In genomic region chr17:48300861-48301260, GRCm38 (mm10) we compare ENCODE assay signal across 11 mouse cellular contexts. TPM values are rescaled to one million over a fixed set of nuclear protein-coding genes. Genes with fewer than 3 reads are reported as not detected.
DNase-seq lines count a peak whose midpoint lies in the region; ATAC-seq and TF ChIP-seq lines count a peak whose summit lies in the region.
"Had no signal": no experiment of that assay in that cellular context is flagged by ENCODE, and none has a peak within 500 bp of the region (broad histone marks: within the 10 kb centered on the region; RNA-seq: fewer than 3 reads in every experiment).

No protein-coding gene starts in this region.

- 66% methylated on average over 9 of the region's 9 CpGs for WGBS in heart, embryonic 15.5 days
- WGBS in liver, embryonic 16.5 days (ENCODE audit: insufficient replicate concordance): 17% methylated on average over 9 of the region's 9 CpGs
- WGBS in thymus, adult 2 months: 4% methylated on average over 9 of the region's 9 CpGs

- H3K36me3 ChIP-seq in heart, embryonic 15.5 days: no peaks in the 10 kb centered on the region
- no peaks in the 10 kb centered on the region; the same call in 1 of the 2 replicates for H3K36me3 ChIP-seq in liver, embryonic 16.5 days (ENCODE audit: control insufficient read depth, insufficient read depth)
- peaks cover 7% of the 10 kb centered on the region; the same call in 1 of the 2 replicates for H3K36me3 ChIP-seq in thymus, adult 2 months (ENCODE audit: control insufficient read depth, insufficient read depth, low read length)

- H3K4me1 ChIP-seq in heart, embryonic 15.5 days (replicated peaks): no peaks in the 10 kb centered on the region
- H3K4me1 ChIP-seq in liver, embryonic 16.5 days (ENCODE audit: control insufficient read depth, low read depth, low read length): peaks cover 34% of the 10 kb centered on the region
- peaks cover 48% of the 10 kb centered on the region for H3K4me1 ChIP-seq in thymus, adult 2 months (replicated peaks; ENCODE audit: control insufficient read depth, insufficient read depth, low read length)

- H3K27me3 ChIP-seq in heart, embryonic 15.5 days: no peaks in the 10 kb centered on the region
- no peaks in the 10 kb centered on the region for H3K27me3 ChIP-seq in liver, embryonic 16.5 days (ENCODE audit: control insufficient read depth, insufficient read depth, low read depth, low read length)
- H3K27me3 ChIP-seq in thymus, adult 2 months (ENCODE audit: control insufficient read depth, insufficient read depth, low read length): no peaks in the 10 kb centered on the region

- intact Hi-C loops in heart, postnatal 14 days (cut with DNase I): no loop called here

- no peak overlapping the region for H3K27ac ChIP-seq in heart, embryonic 15.5 days
- H3K27ac ChIP-seq in liver, embryonic 16.5 days (ENCODE audit: low read length): peak overlapping the region; percentile 90
- H3K27ac ChIP-seq in thymus, adult 2 months (ENCODE audit: control insufficient read depth, insufficient read depth, low read length): peak overlapping the region; percentile 94

- peak overlapping the region; percentile 10; the same call in 1 of the 2 replicates for H3K4me3 ChIP-seq in heart, embryonic 15.5 days
- H3K4me3 ChIP-seq in liver, embryonic 16.5 days (ENCODE audit: low read depth, low read length): peak overlapping the region; percentile 67
- H3K4me3 ChIP-seq in thymus, adult 2 months (ENCODE audit: control insufficient read depth, insufficient read depth, low read length): peak overlapping the region; percentile 95

- no peak for TF ChIP-seq POLR2A in thymus, adult 2 months (IDR thresholded peaks at IDR 0.05; ENCODE audit: control insufficient read depth, extremely low read depth, insufficient read depth, low read length, poor library complexity)

- no peak for TF ChIP-seq CTCF in thymus, adult 2 months (IDR thresholded peaks at IDR 0.05; ENCODE audit: borderline replicate concordance, control insufficient read depth, extremely low read depth, insufficient read depth, low read length, poor library complexity)

- peak overlapping the region; percentile 2; the same call in 1 of the 2 replicates for H3K4me2 ChIP-seq in heart, embryonic 15.5 days
- peak overlapping the region; percentile 73 for H3K4me2 ChIP-seq in liver, embryonic 16.5 days (ENCODE audit: low read depth, low read length)
- H3K4me2 ChIP-seq: midbrain, embryonic 11.5 days had no signal

- ATAC-seq in heart, embryonic 15.5 days (replicated peaks; ENCODE audit: insufficient number of reproducible peaks, insufficient read depth, low FRiP score, low read depth): no peak
- ATAC-seq in activated CD4-positive, CD25-positive, alpha-beta regulatory T cell, adult 4 months: peak; percentile 75
- 0 out of 2 replicates have a peak, but pooled peaks have one; percentile 19 for ATAC-seq in liver, embryonic 16.5 days (ENCODE audit: low read depth)
- no peak for ATAC-seq in frontal cortex, adult (ENCODE audit: low TSS enrichment)

- no peak overlapping the region for H3K9ac ChIP-seq in heart, embryonic 15.5 days
- peak overlapping the region; percentile 70 for H3K9ac ChIP-seq in liver, embryonic 16.5 days (ENCODE audit: low read depth, low read length)

- H3K9me3 ChIP-seq in heart, embryonic 15.5 days (replicated peaks): no peaks in the 10 kb centered on the region
- H3K9me3 ChIP-seq in liver, embryonic 16.5 days (replicated peaks; ENCODE audit: control insufficient read depth, low read length): no peaks in the 10 kb centered on the region

- no peak for DNase-seq in heart, postnatal 14 days
- peak; percentile 74 for DNase-seq in thymus, adult 2 months
- no peak for DNase-seq in cerebellum, adult 11-12 months
- DNase-seq in cerebellum, adult 9-10 months: no peak

RNA-seq across cellular contexts. Expression of gene Treml2, which starts 1.6 kb away (rescaled TPM):
- 0.23 and 1.2 TPM in 2 replicates for polyA plus RNA-seq in heart, embryonic 15.5 days (2015; fragmentation: Nextera tagmentation; extraction: Ambion mirVana)
- total RNA-seq in heart, postnatal 14 days (2021): under 1 TPM; 0.53 to 1.00 TPM
- 10 to 100 TPM; 16.1 to 17.1 TPM for polyA plus RNA-seq in activated CD4-positive, CD25-positive, alpha-beta regulatory T cell, adult 4 months (2017; shearing (Covaris generic))
- polyA plus RNA-seq in liver, embryonic 16.5 days (2015; fragmentation: Nextera tagmentation; extraction: Ambion mirVana): 3.4 and 3.5 TPM in 2 replicates
- 54.8 and 56.4 TPM in 2 replicates for polyA plus RNA-seq in thymus, adult 2 months (2012; rRNA removed)

RNA-seq across cellular contexts. Expression of gene B430306N03Rik, which starts 15.1 kb away (rescaled TPM):
- polyA plus RNA-seq in heart, embryonic 15.5 days (2015; fragmentation: Nextera tagmentation; extraction: Ambion mirVana): 0.16 and 0.48 TPM in 2 replicates
- under 1 TPM; 0.10 to 0.20 TPM for total RNA-seq in heart, postnatal 14 days (2021)
- 1 to 10 TPM in 1 of 2 experiments, under 1 TPM in 1; 0.60 to 1.2 TPM for polyA plus RNA-seq in activated CD4-positive, CD25-positive, alpha-beta regulatory T cell, adult 4 months (2017; shearing (Covaris generic))
- polyA plus RNA-seq in liver, embryonic 16.5 days (2015; fragmentation: Nextera tagmentation; extraction: Ambion mirVana): 4.0 and 4.1 TPM in 2 replicates
- polyA plus RNA-seq in thymus, adult 2 months (2012; rRNA removed): 4.0 and 4.3 TPM in 2 replicates
- polyA plus RNA-seq: hindbrain, embryonic 11.5 days had no signal

RNA-seq across cellular contexts. Expression of gene Treml4, which starts 36.8 kb away (rescaled TPM):
- polyA plus RNA-seq in heart, embryonic 15.5 days (2015; fragmentation: Nextera tagmentation; extraction: Ambion mirVana): 0.23 and 0.42 TPM in 2 replicates
- under 1 TPM in 1 of 2 experiments, not detected in 1; 0.29 TPM for total RNA-seq in heart, postnatal 14 days (2021)
- under 1 TPM in 1 of 2 experiments, not detected in 1; 0.37 TPM for polyA plus RNA-seq in activated CD4-positive, CD25-positive, alpha-beta regulatory T cell, adult 4 months (2017; shearing (Covaris generic))
- polyA plus RNA-seq in liver, embryonic 16.5 days (2015; fragmentation: Nextera tagmentation; extraction: Ambion mirVana): 4.6 and 5.0 TPM in 2 replicates
- polyA plus RNA-seq in thymus, adult 2 months (2012; rRNA removed): 4.3 and 4.7 TPM in 2 replicates

RNA-seq across cellular contexts. Expression of gene Trem2, which starts 45.3 kb away (rescaled TPM):
- polyA plus RNA-seq in heart, embryonic 15.5 days (2015; fragmentation: Nextera tagmentation; extraction: Ambion mirVana): 2.7 and 5.7 TPM in 2 replicates
- 1 to 10 TPM; 1.9 to 2.5 TPM for total RNA-seq in heart, postnatal 14 days (2021)
- polyA plus RNA-seq in activated CD4-positive, CD25-positive, alpha-beta regulatory T cell, adult 4 months (2017; shearing (Covaris generic)): not detected
- polyA plus RNA-seq in liver, embryonic 16.5 days (2015; fragmentation: Nextera tagmentation; extraction: Ambion mirVana): 2.7 and 3.0 TPM in 2 replicates
- polyA plus RNA-seq in thymus, adult 2 months (2012; rRNA removed): 7.1 and 11.7 TPM in 2 replicates

RNA-seq across cellular contexts. Expression of gene Trem3, which starts 53.3 kb away (rescaled TPM):
- 0.13 and 0.23 TPM in 2 replicates for polyA plus RNA-seq in heart, embryonic 15.5 days (2015; fragmentation: Nextera tagmentation; extraction: Ambion mirVana)
- not detected for total RNA-seq in heart, postnatal 14 days (2021)
- not detected for polyA plus RNA-seq in activated CD4-positive, CD25-positive, alpha-beta regulatory T cell, adult 4 months (2017; shearing (Covaris generic))
- polyA plus RNA-seq in liver, embryonic 16.5 days (2015; fragmentation: Nextera tagmentation; extraction: Ambion mirVana): 9.0 TPM in 2 replicates
- polyA plus RNA-seq in thymus, adult 2 months (2012; rRNA removed): 0.23 and 0.27 TPM in 2 replicates
- total RNA-seq: left cerebral cortex, adult 18-20 months had no signal
- polyA plus RNA-seq: hindbrain, embryonic 11.5 days; midbrain, embryonic 11.5 days had no signal

Comparison
In these comparisons a context has a peak if more than half of its experiments do, and no peak if none do; other contexts are left out.
1. ATAC-seq: peak in activated CD4-positive, CD25-positive, alpha-beta regulatory T cell, adult 4 months (single experiment) and liver, embryonic 16.5 days (single experiment); none in heart, embryonic 15.5 days (single experiment) and frontal cortex, adult (single experiment).
2. H3K4me3 ChIP-seq: peak in every context shown above with its lines; median percentile 95 in thymus, adult 2 months; 67 in liver, embryonic 16.5 days; 10 in heart, embryonic 15.5 days.